Mouse (Mus musculus) myocyte (in vitro differentiated cells): ENCODE data around the gene Acot8.

Experiments used
- MAX ChIP-seq: IDR thresholded peaks from one replicate; pipeline ENCODE4 v1.6.1; 2011; ENCODE audit warnings: low read depth, mild to moderate bottlenecking, control low read depth
- MYOD1 ChIP-seq, 3 experiments: IDR thresholded peaks; one replicate each; pipeline ENCODE4 v1.6.1; 2011; ENCODE audit warnings: control low read depth in 2 of 3, low read depth in 2 of 3, mild to moderate bottlenecking in 2 of 3, moderate library complexity in 1 of 3; ENCODE audit not compliant: insufficient read length in 2 of 3, control insufficient read depth in 1 of 3
- MYOG ChIP-seq, 3 experiments: IDR thresholded peaks; one replicate each; pipeline ENCODE4 v1.6.1; 2011; ENCODE audit warnings: control low read depth in 2 of 3, low read depth in 2 of 3, mild to moderate bottlenecking in 2 of 3; ENCODE audit not compliant: insufficient read length in 2 of 3, control insufficient read depth in 1 of 3, insufficient read depth in 1 of 3
- POLR2A ChIP-seq: IDR thresholded peaks from one replicate; pipeline ENCODE4 v1.6.1; 2011; ENCODE audit warnings: low read depth, mild to moderate bottlenecking, control low read depth, moderate library complexity; ENCODE audit not compliant: insufficient read length
- POLR2AphosphoS2 ChIP-seq: IDR thresholded peaks from one replicate; pipeline ENCODE4 v1.6.1; 2011; ENCODE audit warnings: low read depth, control low read depth; ENCODE audit not compliant: insufficient read length
- REST ChIP-seq: IDR thresholded peaks from one replicate; pipeline ENCODE4 v1.6.1; 2011; ENCODE audit warnings: mild to moderate bottlenecking, control low read depth, moderate library complexity; ENCODE audit not compliant: insufficient read depth, insufficient read length
- TCF12 ChIP-seq: IDR thresholded peaks from one replicate; pipeline ENCODE4 v1.6.1; 2011; ENCODE audit warnings: mild to moderate bottlenecking, control low read depth; ENCODE audit not compliant: poor library complexity, insufficient read depth, severe bottlenecking
- USF1 ChIP-seq: IDR thresholded peaks from one replicate; pipeline ENCODE4 v1.6.1; 2011; ENCODE audit warnings: low read depth, mild to moderate bottlenecking, control low read depth, moderate library complexity

GRCm38 (mm10) chr2:164800252-164801004 is 4.3 kb downstream of the Acot8 start:
- TF ChIP-seq TCF12 = no peak
- no peak for TF ChIP-seq MYOD1 (IDR thresholded peaks at IDR 0.05; ENCODE audit: control insufficient read depth in 1 of 3, insufficient read length in 2 of 3, low read depth in 2 of 3)
- TF ChIP-seq POLR2A = no peak
- TF ChIP-seq MYOG (IDR thresholded peaks at IDR 0.05; ENCODE audit: control insufficient read depth in 1 of 3, insufficient read depth in 1 of 3, insufficient read length in 2 of 3, low read depth in 2 of 3) = no peak
- no peak for TF ChIP-seq USF1
- no peak for TF ChIP-seq MAX
- TF ChIP-seq POLR2AphosphoS2 = no peak
- TF ChIP-seq REST = no peak
